Mouse (Mus musculus): ENCODE data around the gene Bcl11b. TPM values are rescaled to one million over a fixed set of nuclear protein-coding genes. Genes with fewer than 3 reads are reported as not detected.

Gene Bcl11b
- polyA plus RNA-seq, 1 experiment: 19.7 TPM

DNA sequence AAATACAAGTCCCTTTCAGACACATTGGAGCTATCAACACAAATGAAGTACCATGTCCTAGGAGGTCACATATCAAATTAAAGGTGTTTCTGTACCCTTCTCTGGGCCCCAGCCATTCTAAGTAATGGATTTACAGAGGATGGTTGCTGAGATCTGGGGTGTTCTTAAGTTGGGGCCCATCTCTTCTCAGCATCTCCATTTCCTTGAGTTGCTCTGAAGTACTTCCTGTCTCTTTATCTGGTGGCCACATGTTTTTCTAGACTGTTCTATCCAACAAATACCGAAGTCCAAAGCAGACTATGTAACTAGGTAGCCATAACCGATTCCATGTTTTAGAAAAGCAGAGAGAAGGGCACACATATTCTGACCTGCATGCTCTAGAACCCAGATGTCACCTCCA, 83.3 kb downstream of the Bcl11b start:
- WGBS: 61% methylated on average over 2 of the region's 2 CpGs
- no peak for TF ChIP-seq POLR2A (IDR thresholded peaks at IDR 0.05; ENCODE audit: low read depth, low read length)
- TF ChIP-seq CTCF (IDR thresholded peaks at IDR 0.05; ENCODE audit: extremely low read depth, insufficient read depth, insufficient read length, insufficient replicate concordance): no peak
- H3K36me3 ChIP-seq (ENCODE audit: control insufficient read depth, insufficient read depth, low read length): peaks cover 10% of the 10 kb centered on the region
- H3K4me3 ChIP-seq (ENCODE audit: extremely low read depth, insufficient read depth, insufficient read length): no peak overlapping the region
- no peak for DNase-seq (ENCODE audit: low read depth in 1 of 2, low spot score in 2 of 2)
- H3K27me3 ChIP-seq (ENCODE audit: control insufficient read depth, insufficient read depth, low read length): no peaks in the 10 kb centered on the region
- peak overlapping the region; percentile 59 for H3K27ac ChIP-seq (ENCODE audit: insufficient read depth, low read length)
- H3K4me1 ChIP-seq (ENCODE audit: control insufficient read depth, insufficient read depth, insufficient read length): peaks cover 5% of the 10 kb centered on the region; the same call in 1 of the 2 replicates

DNA sequence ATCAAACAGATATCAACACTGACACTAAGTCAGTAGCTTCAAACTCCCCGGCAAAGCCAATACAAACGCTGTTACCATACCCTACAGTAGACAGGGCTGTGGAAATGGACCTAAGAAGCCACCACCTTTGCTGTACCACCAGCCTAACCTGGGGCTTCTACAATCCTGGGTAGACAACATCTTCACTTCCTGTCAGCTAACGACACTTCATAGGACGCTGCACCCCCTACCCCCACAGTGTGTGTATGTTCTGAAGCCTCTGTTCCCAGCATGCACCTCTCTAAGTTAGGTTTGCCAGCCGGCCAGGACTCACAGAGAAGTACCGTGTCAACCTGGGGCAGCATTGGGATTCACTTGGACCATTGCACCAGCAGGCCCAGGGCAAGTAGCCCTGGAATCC, 84.6 kb downstream of the Bcl11b start:
- Histone ChIP-seq H3K36me3 (ENCODE audit: control insufficient read depth, insufficient read depth, low read length) (peaks cover 10% of the 10 kb centered on the region), H3K4me1 (ENCODE audit: control insufficient read depth, insufficient read depth, insufficient read length) (peaks cover 5% of the 10 kb centered on the region; the same call in 1 of the 2 replicates), H3K27ac (ENCODE audit: insufficient read depth, low read length) (peak overlapping the region; percentile 45), H3K27me3 (ENCODE audit: control insufficient read depth, insufficient read depth, low read length) (no peaks in the 10 kb centered on the region), H3K4me3 (ENCODE audit: extremely low read depth, insufficient read depth, insufficient read length) (no peak overlapping the region)
- WGBS: 84% methylated on average over 6 of the region's 6 CpGs
- TF ChIP-seq CTCF (IDR thresholded peaks at IDR 0.05; ENCODE audit: extremely low read depth, insufficient read depth, insufficient read length, insufficient replicate concordance): no peak
- TF ChIP-seq POLR2A (IDR thresholded peaks at IDR 0.05; ENCODE audit: low read depth, low read length): no peak
- DNase-seq (ENCODE audit: low read depth in 1 of 2, low spot score in 2 of 2): peak in 1 of 2 experiments; percentile 31

DNA sequence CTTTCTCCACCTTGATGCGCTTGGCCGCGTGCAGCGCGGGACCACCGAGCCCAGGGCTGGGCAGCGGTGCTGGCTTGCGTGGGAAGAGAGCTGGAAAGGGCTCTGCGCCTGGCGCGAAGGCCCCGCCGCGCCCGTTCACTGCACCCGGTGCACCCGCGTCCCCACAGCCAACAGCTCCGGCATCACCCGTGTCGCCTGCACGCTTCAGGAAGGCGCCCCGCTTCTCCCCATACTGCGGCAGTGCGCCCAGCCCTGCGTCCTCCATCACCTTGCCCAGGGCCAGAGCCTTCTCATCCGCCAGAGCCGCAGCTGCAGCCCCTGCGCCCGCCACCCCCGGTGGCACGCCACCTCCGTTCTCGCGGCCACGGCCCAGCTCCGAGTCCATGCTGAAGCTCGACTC, 87.4 kb downstream of the Bcl11b start:
- DNase-seq (ENCODE audit: low read depth in 1 of 2, low spot score in 2 of 2): no peak
- Histone ChIP-seq H3K36me3 (ENCODE audit: control insufficient read depth, insufficient read depth, low read length) (peaks cover 10% of the 10 kb centered on the region), H3K27me3 (ENCODE audit: control insufficient read depth, insufficient read depth, low read length) (no peaks in the 10 kb centered on the region), H3K27ac (ENCODE audit: insufficient read depth, low read length) (no peak overlapping the region), H3K4me3 (ENCODE audit: extremely low read depth, insufficient read depth, insufficient read length) (no peak overlapping the region), H3K4me1 (ENCODE audit: control insufficient read depth, insufficient read depth, insufficient read length) (peaks cover 5% of the 10 kb centered on the region; the same call in 1 of the 2 replicates)
- TF ChIP-seq CTCF (IDR thresholded peaks at IDR 0.05; ENCODE audit: extremely low read depth, insufficient read depth, insufficient read length, insufficient replicate concordance) (no peak), POLR2A (IDR thresholded peaks at IDR 0.05; ENCODE audit: low read depth, low read length) (no peak)
- WGBS: 96% methylated on average over 35 of the region's 39 CpGs

DNA sequence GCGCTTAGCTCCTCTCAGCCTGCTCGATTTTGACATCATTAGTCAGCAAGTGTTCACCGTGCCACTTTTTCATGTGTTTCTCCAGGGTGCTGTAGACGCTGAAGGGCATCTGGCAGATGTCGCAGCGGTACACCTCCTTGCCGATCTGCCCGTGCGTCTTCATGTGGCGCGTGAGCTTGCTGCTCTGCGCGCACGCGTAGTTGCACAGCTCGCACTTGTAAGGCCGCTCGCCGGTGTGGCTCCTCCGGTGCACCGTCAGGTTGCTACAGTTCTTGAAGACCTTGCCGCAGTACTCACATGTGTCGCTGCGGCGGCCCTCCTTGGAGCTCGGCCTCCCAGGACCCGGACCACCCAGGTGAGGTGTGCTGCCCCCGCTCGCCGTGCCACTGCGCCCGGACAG, 88.0 kb downstream of the Bcl11b start:
- Histone ChIP-seq H3K4me3 (ENCODE audit: extremely low read depth, insufficient read depth, insufficient read length) (no peak overlapping the region), H3K27me3 (ENCODE audit: control insufficient read depth, insufficient read depth, low read length) (no peaks in the 10 kb centered on the region), H3K36me3 (ENCODE audit: control insufficient read depth, insufficient read depth, low read length) (peaks cover 10% of the 10 kb centered on the region), H3K4me1 (ENCODE audit: control insufficient read depth, insufficient read depth, insufficient read length) (peaks cover 5% of the 10 kb centered on the region; the same call in 1 of the 2 replicates), H3K27ac (ENCODE audit: insufficient read depth, low read length) (no peak overlapping the region)
- 97% methylated on average over 32 of the region's 32 CpGs for whole genome bisulfite sequencing
- DNase-seq (ENCODE audit: low read depth in 1 of 2, low spot score in 2 of 2): no peak
- TF ChIP-seq CTCF (IDR thresholded peaks at IDR 0.05; ENCODE audit: extremely low read depth, insufficient read depth, insufficient read length, insufficient replicate concordance): no peak
- no peak for TF ChIP-seq POLR2A (IDR thresholded peaks at IDR 0.05; ENCODE audit: low read depth, low read length)

DNA sequence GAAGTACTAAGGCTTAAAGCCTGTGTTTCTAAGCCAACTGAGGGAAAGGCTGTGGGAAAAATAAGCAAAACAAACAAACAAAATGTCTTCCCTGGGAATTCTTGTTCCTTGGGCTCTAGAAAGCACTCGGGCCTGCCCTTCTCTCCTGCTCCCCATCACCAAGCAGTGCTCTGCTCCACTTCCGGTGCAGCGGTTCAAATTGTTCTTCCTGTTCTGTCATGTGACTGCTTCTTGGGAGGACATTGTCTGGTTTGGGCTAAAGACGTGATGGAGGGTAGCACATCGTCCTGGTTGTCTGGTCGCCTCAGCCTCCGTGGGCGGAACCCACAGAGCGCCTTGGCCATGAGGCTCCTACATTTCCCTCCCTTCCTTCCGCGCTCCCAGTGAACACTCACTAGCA, 94.6 kb downstream of the Bcl11b start:
- H3K36me3 ChIP-seq (ENCODE audit: control insufficient read depth, insufficient read depth, low read length): no peaks in the 10 kb centered on the region
- TF ChIP-seq CTCF (IDR thresholded peaks at IDR 0.05; ENCODE audit: extremely low read depth, insufficient read depth, insufficient read length, insufficient replicate concordance) (no peak), POLR2A (IDR thresholded peaks at IDR 0.05; ENCODE audit: low read depth, low read length) (no peak)
- no peak overlapping the region for H3K4me3 ChIP-seq (ENCODE audit: extremely low read depth, insufficient read depth, insufficient read length)
- H3K27me3 ChIP-seq (ENCODE audit: control insufficient read depth, insufficient read depth, low read length): no peaks in the 10 kb centered on the region
- DNase-seq (ENCODE audit: low read depth in 1 of 2, low spot score in 2 of 2): no peak
- WGBS: 74% methylated on average over 11 of the region's 11 CpGs
- H3K27ac ChIP-seq (ENCODE audit: insufficient read depth, low read length): no peak overlapping the region
- H3K4me1 ChIP-seq (ENCODE audit: control insufficient read depth, insufficient read depth, insufficient read length): no peaks in the 10 kb centered on the region

DNA sequence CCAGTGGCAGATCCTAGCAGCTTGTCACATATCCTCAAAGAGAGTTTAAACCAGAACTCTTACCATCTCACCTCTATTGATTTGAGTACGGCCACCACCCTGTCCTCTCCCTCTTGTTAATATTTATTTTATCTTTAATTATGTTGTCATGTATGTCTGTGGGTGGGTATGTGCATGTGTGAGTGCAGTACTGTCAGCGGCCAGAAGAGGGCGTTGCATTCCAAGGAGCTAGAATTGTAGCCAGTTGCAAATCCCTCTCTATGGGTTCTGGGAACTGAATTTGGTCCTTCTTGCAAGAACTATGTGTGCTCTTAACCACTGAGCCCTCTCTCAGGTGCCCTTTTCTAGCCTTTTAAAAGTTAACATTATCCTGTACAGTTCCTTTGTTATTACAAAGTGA, 98.1 kb downstream of the Bcl11b start:
- no peak for TF ChIP-seq POLR2A (IDR thresholded peaks at IDR 0.05; ENCODE audit: low read depth, low read length)
- no peak for TF ChIP-seq CTCF (IDR thresholded peaks at IDR 0.05; ENCODE audit: extremely low read depth, insufficient read depth, insufficient read length, insufficient replicate concordance)

DNA sequence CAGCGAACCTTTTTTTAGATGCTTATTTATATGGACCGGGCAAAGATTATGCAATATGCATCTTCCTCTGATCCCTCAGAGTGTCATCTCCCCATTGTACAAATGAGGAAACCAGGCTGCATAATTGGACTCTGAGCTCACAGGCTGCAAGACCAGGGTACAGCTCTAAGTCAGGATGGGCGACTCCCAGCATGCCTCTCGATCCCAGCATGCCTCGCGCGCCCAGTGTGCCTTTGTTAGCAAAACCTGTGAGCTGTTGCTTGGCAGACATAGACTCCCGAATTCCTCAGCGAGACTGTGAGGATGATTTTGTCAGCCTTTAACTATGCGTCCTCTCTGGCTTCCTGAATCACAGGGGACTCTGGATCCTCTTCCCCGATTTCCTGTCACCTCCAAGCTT, 98.9 kb downstream of the Bcl11b start:
- DNase-seq (ENCODE audit: low read depth in 1 of 2, low spot score in 2 of 2): no peak
- TF ChIP-seq CTCF (IDR thresholded peaks at IDR 0.05; ENCODE audit: extremely low read depth, insufficient read depth, insufficient read length, insufficient replicate concordance) (no peak), POLR2A (IDR thresholded peaks at IDR 0.05; ENCODE audit: low read depth, low read length) (no peak)

More for the DNA sequence above, 98.1 kb downstream of the Bcl11b start:
- no peak overlapping the region for H3K27ac ChIP-seq (ENCODE audit: insufficient read depth, low read length)
- H3K27me3 ChIP-seq (ENCODE audit: control insufficient read depth, insufficient read depth, low read length): no peaks in the 10 kb centered on the region
- DNase-seq (ENCODE audit: low read depth in 1 of 2, low spot score in 2 of 2): no peak
- no peaks in the 10 kb centered on the region for H3K4me1 ChIP-seq (ENCODE audit: control insufficient read depth, insufficient read depth, insufficient read length)
- H3K36me3 ChIP-seq (ENCODE audit: control insufficient read depth, insufficient read depth, low read length): no peaks in the 10 kb centered on the region
- 90% methylated on average over 3 of the region's 3 CpGs for WGBS
- no peak overlapping the region for H3K4me3 ChIP-seq (ENCODE audit: extremely low read depth, insufficient read depth, insufficient read length)

More for the DNA sequence above, 98.9 kb downstream of the Bcl11b start:
- Histone ChIP-seq H3K4me1 (ENCODE audit: control insufficient read depth, insufficient read depth, insufficient read length) (no peaks in the 10 kb centered on the region), H3K36me3 (ENCODE audit: control insufficient read depth, insufficient read depth, low read length) (no peaks in the 10 kb centered on the region), H3K27me3 (ENCODE audit: control insufficient read depth, insufficient read depth, low read length) (no peaks in the 10 kb centered on the region), H3K4me3 (ENCODE audit: extremely low read depth, insufficient read depth, insufficient read length) (no peak overlapping the region), H3K27ac (ENCODE audit: insufficient read depth, low read length) (no peak overlapping the region)
- 81% methylated on average over 11 of the region's 11 CpGs for WGBS

Measured in spleen, adult 2 months (tissue).